Mouse (Mus musculus): Measurements from ENCODE around the gene Foxn3.

Foxn3 gene

GRCm38 (mm10) chr12:99467256-99467883 lies 96.0 kb downstream of the Foxn3 start:
- in situ Hi-C loops (cut with MboI, MseI) = no loop called here

DNA sequence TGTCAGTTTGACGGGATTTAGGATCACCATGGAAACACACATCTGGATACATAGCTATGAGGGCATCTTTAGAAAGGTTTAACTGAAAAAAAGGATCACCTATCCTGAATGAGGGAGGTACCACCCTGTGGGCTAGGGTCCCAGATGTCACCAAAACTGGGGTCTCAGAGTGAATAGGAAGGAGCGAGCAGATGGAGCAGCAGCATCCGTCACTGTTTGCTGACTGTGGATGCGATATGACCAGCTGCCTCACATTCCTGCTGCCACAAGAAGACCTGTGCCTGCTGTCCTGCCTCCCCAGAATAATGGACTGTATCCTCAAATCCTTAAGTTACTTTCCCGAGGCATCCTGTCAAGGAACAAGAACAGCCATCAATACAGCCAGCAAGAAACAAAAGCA lies 97.0 kb downstream of the Foxn3 start:
- in situ Hi-C loops (cut with MboI, MseI) = no loop called here

DNA sequence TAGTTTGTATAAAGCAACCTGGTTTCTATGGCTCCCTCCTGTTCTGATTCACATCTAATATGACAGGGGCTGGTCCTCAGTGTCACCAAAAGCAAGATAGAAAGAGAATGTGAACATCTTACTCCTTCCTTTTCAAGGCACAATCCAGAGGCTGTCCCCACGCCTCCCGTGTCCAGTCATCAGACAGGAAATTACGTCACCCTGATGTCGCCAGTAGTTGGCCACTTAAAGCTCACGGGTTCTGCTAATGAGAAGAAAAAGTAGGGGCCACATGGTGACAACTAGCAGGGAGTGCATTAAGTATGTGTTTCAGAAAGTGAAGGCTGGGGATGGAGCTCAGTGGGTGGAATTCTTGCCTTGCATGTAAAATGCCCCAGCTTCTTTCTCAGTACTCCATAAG lies 99.1 kb downstream of the Foxn3 start:
- in situ Hi-C loops (cut with MboI, MseI) = no loop called here

DNA sequence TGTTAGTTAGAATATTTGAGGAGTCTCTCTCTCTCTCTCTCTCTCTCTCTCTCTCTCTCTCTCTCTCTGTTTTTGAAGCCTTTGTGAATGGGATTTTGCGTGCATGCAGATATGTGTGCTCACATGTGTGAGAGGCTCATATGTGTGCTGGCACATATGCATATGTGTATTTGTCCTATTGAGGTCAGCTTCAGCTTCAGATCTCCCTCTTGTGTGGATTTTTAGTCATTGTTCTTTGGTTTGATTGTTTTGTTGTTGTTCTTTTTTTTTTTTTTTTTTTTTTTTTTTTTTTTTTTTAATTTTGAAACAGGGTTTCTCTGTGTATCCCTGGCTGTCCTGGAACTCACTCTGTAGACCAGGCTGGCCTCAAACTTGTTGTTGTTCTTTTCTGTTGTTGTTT lies 100.5 kb downstream of the Foxn3 start:
- in situ Hi-C loops (cut with MboI, MseI) = no loop called here

GRCm38 (mm10) chr12:99462302-99462701 lies 101.1 kb downstream of the Foxn3 start:
- in situ Hi-C loops (cut with MboI, MseI) = no loop called here

DNA sequence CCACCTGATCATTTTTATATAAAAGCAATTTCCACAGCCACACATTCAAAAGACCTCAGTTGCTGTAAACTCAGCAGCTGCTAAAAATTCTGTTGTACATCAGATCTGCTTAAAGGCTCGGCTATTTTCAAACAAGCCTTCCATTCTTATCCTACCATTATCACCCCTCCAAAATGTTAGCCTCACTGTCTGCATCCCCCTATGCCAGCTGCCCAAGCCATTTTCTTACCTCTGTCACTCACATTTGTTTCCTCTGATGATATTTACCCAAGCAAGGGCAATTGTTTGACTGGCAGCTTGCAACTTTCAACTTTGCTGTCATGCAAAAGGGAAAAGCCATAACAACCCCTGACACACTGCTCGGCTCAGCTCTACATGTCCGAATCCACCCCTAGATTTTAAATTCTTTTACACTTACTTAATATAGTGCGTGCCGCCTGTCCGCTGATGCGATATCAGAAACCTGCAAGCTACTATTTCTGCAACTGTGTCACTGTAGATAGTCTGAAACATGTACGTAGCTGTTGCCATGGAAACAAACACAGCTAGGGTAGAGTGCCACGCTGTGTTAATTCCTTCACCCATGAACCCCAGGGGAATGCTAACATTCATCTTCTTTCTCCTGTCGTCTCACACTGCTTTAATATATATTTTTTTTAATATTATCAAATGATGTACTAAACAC lies 105.7 kb downstream of the Foxn3 start:
- in situ Hi-C loops (cut with MboI, MseI) = no loop called here

DNA sequence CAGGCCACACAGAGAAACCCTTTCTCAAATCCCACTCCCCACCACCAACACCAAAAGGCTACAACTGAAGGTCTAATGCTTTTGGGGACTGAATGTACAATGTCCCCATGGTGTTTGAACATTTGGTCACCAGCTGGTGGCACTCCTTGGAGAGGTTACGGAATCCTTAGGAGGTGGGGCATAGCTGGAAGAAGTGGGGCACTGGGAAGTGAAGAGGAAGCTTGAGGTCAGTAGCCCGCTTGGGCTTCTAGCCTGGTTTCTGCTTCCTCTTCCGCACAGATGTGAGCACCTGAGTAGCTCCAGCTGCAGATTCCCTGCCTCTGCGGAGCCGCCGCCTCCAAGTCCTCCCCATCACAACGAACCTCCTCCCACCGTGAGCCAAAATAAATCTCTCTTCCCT lies 107.8 kb downstream of the Foxn3 start:
- in situ Hi-C loops (cut with MboI, MseI) = no loop called here

DNA sequence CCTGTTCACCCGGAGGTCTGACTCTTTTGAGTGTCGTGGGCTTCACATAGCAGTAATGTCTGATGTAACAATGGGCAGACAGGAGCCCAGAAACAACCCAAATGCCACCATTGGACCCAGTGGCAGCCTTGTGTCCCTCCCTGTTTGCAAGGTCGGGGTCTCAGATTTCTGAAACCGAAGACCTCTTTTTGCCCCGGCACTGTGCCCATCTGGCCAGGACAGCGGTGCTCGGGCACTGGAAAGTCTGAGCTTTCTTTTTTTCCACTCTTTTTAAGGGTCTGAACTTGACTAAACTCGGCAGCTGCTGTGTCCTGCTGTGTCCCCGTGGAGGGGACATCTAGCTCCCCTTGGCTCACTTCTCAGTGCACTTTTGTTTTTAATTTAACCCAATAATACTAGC lies 109.0 kb downstream of the Foxn3 start:
- in situ Hi-C loops (cut with MboI, MseI) = no loop called here

DNA sequence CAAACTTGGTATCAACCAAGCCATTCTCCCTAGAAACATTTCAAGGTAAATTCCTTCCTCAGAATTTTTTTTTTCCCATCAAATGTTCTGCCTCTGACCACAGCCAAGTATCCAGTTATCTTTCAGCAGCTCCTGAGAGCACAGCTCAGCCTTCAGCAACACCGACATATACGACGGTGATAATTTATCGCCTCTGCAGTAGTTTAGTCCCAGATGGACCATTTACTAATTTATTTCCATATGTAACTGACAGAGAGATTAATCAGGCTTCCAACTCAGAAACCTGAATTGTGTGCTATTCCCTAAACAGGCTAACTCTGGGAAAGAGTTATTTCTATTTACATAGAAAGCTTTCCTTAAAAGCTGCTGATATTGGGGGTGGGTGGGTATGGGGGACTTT lies 109.6 kb downstream of the Foxn3 start:
- in situ Hi-C loops (cut with MboI, MseI) = no loop called here

GRCm38 (mm10) chr12:99450076-99450475 lies 113.3 kb downstream of the Foxn3 start:
- in situ Hi-C loops (cut with MboI, MseI) = no loop called here

GRCm38 (mm10) chr12:99447791-99448190 lies 115.6 kb downstream of the Foxn3 start:
- in situ Hi-C loops (cut with MboI, MseI) = no loop called here

GRCm38 (mm10) chr12:99445018-99445674 lies 118.2 kb downstream of the Foxn3 start:
- in situ Hi-C loops (cut with MboI, MseI) = no loop called here

DNA sequence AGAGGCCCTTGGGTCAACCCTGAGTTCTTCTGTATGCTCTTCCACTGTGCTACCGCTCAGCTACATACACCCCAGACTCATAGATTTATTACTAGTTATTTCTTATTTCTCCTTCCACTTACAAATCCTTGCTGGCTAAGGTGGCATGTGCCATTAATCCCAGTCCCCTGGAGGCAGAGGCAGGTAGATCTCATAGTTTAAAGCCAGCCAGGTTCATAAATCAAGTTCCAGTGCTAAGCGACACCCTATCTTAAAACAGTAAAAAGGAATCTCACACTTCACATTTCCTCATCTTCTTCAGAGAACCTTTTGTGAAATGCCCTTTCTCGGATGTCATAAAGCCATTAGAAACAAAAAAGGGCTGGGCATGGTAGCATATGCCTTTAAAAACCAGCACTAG lies 120.6 kb downstream of the Foxn3 start:
- in situ Hi-C loops (cut with MboI, MseI) = no loop called here

- in situ Hi-C loops (cut with MboI, MseI) = no loop called here
Observed at GRCm38 (mm10) chr12:99440953-99441352, 122.4 kb downstream of the Foxn3 start.

- in situ Hi-C loops (cut with MboI, MseI) = no loop called here
Observed at GRCm38 (mm10) chr12:99440022-99440421, 123.4 kb downstream of the Foxn3 start.

DNA sequence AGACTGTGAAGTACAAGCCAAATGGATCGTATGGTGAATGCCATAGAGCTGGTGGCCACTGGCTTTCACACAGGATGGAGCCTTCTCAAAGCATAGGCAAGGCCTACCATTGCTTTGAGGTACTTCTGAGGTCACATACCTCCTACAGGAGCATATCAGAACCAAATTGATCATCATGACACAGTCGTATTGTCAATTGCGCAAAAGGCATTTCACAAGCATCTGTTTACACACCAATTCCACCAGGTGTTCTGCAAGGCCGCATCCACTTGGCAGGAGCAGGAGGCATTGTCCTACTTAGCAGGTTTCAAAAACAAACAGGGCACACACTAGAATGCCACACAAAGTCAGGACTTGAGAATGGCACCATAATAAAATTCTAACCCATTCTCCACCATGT lies 128.2 kb downstream of the Foxn3 start:
- in situ Hi-C loops (cut with MboI, MseI) = no loop called here

- in situ Hi-C loops (cut with MboI, MseI) = no loop called here
Observed at GRCm38 (mm10) chr12:99433402-99433801, 130.0 kb downstream of the Foxn3 start.

DNA sequence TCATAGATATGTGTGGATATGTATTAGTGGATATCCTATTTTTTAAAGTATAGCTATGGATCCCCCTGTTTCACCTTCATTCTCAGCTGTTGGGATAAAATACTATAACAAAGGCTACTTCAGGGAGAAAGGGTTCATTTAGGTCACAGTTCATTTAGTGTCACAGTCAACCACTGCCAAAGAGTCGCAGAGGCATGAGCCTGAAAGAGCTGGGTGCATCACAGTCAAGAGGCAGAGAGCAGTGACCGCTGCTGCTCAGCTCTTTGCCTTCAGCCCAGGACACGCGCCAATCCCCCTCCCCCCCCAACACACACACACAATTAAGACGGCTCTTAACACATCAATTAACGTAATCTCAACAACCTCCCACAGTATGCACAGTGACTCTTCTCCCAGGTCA lies 131.8 kb downstream of the Foxn3 start:
- in situ Hi-C loops (cut with MboI, MseI) = no loop called here

- in situ Hi-C loops (cut with MboI, MseI) = no loop called here
Observed at GRCm38 (mm10) chr12:99430992-99431391, 132.4 kb downstream of the Foxn3 start.

GRCm38 (mm10) chr12:99429101-99429500 lies 134.3 kb downstream of the Foxn3 start:
- in situ Hi-C loops (cut with MboI, MseI) = no loop called here

DNA sequence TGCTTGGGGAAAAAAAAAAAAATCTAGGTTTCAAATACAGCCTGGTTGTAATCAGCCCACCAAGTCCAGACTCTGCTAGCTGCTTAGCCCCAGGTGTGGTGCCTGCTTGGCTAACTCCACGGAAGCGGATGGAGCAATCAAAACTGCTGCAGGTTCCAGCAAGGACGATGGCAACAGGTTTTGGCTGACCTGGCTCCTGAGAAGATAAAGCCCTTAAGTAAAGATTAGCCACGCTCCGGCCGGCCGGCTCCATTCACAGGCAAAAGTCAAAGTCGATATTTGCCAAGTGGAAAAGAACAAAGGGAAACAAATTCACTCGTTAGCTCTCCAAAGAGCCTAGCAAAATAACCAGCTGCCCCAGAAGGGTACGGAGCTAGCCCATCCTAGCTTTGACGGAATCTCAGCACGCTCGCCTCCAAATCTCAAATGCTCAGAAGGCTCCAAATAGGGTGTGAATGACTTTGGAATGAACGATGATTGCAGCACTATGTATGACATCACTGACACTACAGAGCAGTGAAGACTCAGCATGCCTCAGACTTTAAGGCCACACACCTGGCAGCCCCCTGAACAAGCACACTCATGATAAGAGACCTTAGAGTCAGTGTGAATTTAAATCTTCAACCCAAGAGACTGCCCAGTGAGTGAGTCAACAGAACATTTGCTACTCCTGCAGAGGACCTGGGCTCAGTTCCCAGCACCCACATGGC lies 137.0 kb downstream of the Foxn3 start:
- in situ Hi-C loops (cut with MboI, MseI) = no loop called here

DNA sequence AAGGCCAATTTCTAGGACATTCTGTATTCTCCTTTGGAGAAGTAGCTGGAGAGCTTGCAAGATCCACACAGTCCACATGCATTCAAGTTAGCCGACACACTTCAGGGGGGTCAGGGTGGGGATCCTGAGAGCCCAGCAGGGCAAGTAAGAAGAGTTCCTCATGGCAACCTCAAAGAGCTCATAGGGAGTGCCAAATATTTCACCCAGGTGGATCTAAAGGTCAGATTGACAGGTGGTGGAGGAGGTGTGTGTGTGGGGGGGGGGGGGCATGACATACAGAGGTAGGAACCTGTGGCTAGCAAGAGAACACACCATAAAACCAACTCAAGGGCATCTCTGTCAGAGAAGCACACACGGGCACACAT lies 144.0 kb downstream of the Foxn3 start:
- in situ Hi-C loops (cut with MboI, MseI) = no loop called here

Measured in T-helper 1 cell (primary cell).